Mouse (Mus musculus): ENCODE data around the gene BC035947.

Gene BC035947

GRCm38 (mm10) chr1:78511621-78512160 lies at the start of gene BC035947:
TSS of gene BC035947 (minus strand) at chr1:78512158.
- in situ Hi-C loops (cut with MboI, MseI), result no loop called here

GRCm38 (mm10) chr1:78554012-78554666 lies 42.2 kb upstream of the BC035947 start:
- in situ Hi-C loops (cut with MboI, MseI), result no loop called here

GRCm38 (mm10) chr1:78548961-78549360 lies 37.0 kb upstream of the BC035947 start:
- in situ Hi-C loops (cut with MboI, MseI), result loop anchor here (25.0 kb wide), 1 partner anchor 1213 kb away; no protein-coding TSS in a partner anchor

GRCm38 (mm10) chr1:78546258-78546657 lies 34.3 kb upstream of the BC035947 start:
- in situ Hi-C loops (cut with MboI, MseI), result loop anchor here (25.0 kb wide), 1 partner anchor 1216 kb away; no protein-coding TSS in a partner anchor

- in situ Hi-C loops (cut with MboI, MseI), result loop anchor here (5.0 to 25.0 kb wide), 2 partner anchors 99 to 1219 kb away; no protein-coding TSS in a partner anchor
These were observed 31.7 kb upstream of the BC035947 start for GRCm38 (mm10) chr1:78543631-78544030.

GRCm38 (mm10) chr1:78539166-78539565 lies 27.2 kb upstream of the BC035947 start:
- in situ Hi-C loops (cut with MboI, MseI), result loop anchor here (5.0 to 25.0 kb wide), 2 partner anchors 47 to 1223 kb away; no protein-coding TSS in a partner anchor

- in situ Hi-C loops (cut with MboI, MseI), result loop anchor here (5.0 to 25.0 kb wide), 2 partner anchors 46 to 1224 kb away; no protein-coding TSS in a partner anchor
These were observed 26.4 kb upstream of the BC035947 start for GRCm38 (mm10) chr1:78538396-78538795.

- in situ Hi-C loops (cut with MboI, MseI), result loop anchor here (5.0 to 25.0 kb wide), 2 partner anchors 45 to 1225 kb away; no protein-coding TSS in a partner anchor
These were observed 25.6 kb upstream of the BC035947 start for GRCm38 (mm10) chr1:78537494-78538010.

GRCm38 (mm10) chr1:78536310-78537164 lies 24.6 kb upstream of the BC035947 start:
- in situ Hi-C loops (cut with MboI, MseI), result loop anchor here (5.0 to 25.0 kb wide), 2 partner anchors 44 to 1226 kb away; no protein-coding TSS in a partner anchor

- in situ Hi-C loops (cut with MboI, MseI), result loop anchor here (5.0 to 25.0 kb wide), 3 partner anchors 42 to 1228 kb away; no protein-coding TSS in a partner anchor
These were observed 22.6 kb upstream of the BC035947 start for GRCm38 (mm10) chr1:78534428-78535150.

GRCm38 (mm10) chr1:78532184-78532800 lies 20.3 kb upstream of the BC035947 start:
- in situ Hi-C loops (cut with MboI, MseI), result loop anchor here (5.0 to 25.0 kb wide), 2 partner anchors 135 to 1230 kb away; no protein-coding TSS in a partner anchor

GRCm38 (mm10) chr1:78530500-78531215 lies 18.7 kb upstream of the BC035947 start:
- in situ Hi-C loops (cut with MboI, MseI), result loop anchor here (5.0 to 25.0 kb wide), 2 partner anchors 137 to 1232 kb away; no protein-coding TSS in a partner anchor

GRCm38 (mm10) chr1:78529011-78529410 lies 17.1 kb upstream of the BC035947 start:
- in situ Hi-C loops (cut with MboI, MseI), result loop anchor here (25.0 kb wide), 1 partner anchor 1233 kb away; no protein-coding TSS in a partner anchor

- in situ Hi-C loops (cut with MboI, MseI), result loop anchor here (25.0 kb wide), 1 partner anchor 1234 kb away; no protein-coding TSS in a partner anchor
These were observed 16.4 kb upstream of the BC035947 start for GRCm38 (mm10) chr1:78528356-78528755.

- in situ Hi-C loops (cut with MboI, MseI), result loop anchor here (25.0 kb wide), 1 partner anchor 1237 kb away; no protein-coding TSS in a partner anchor
These were observed 13.4 kb upstream of the BC035947 start for GRCm38 (mm10) chr1:78525189-78525886.

- in situ Hi-C loops (cut with MboI, MseI), result no loop called here
These were observed 6.9 kb upstream of the BC035947 start for GRCm38 (mm10) chr1:78518907-78519306.

- in situ Hi-C loops (cut with MboI, MseI), result no loop called here
These were observed 798 bp upstream of the BC035947 start for GRCm38 (mm10) chr1:78512756-78513155.

GRCm38 (mm10) chr1:78510862-78511261 lies 1.1 kb downstream of the BC035947 start, which contains the start of gene Mogat1:
TSS of gene Mogat1 (plus strand) at chr1:78510991.
- in situ Hi-C loops (cut with MboI, MseI), result no loop called here

GRCm38 (mm10) chr1:78507137-78507536 lies 4.8 kb downstream of the BC035947 start:
- in situ Hi-C loops (cut with MboI, MseI), result no loop called here
